Mouse (Mus musculus): ENCODE results near the gene Gpbp1l1. TPM values are rescaled to one million over a fixed set of nuclear protein-coding genes. Genes with fewer than 3 reads are reported as not detected.

The Gpbp1l1 gene
- polyA plus RNA-seq, 1 experiment from 2014 or later, result 30.2 TPM

Other genes with a start within 250 kb of the Gpbp1l1 start
- gene Mast2, start 93.5 kb upstream of the Gpbp1l1 start, polyA plus RNA-seq (2015; fragmentation: Nextera tagmentation; extraction: Ambion mirVana), result 12.1 and 12.3 TPM in 2 replicates
- 13.1 and 13.2 TPM in 2 replicates for gene Ipp, start 50.1 kb upstream of the Gpbp1l1 start, polyA plus RNA-seq (2015; fragmentation: Nextera tagmentation; extraction: Ambion mirVana)
- gene Tmem69, start 1.7 kb upstream of the Gpbp1l1 start, polyA plus RNA-seq (2015; fragmentation: Nextera tagmentation; extraction: Ambion mirVana), result 20.9 and 22.2 TPM in 2 replicates
- 2.5 and 3.6 TPM in 2 replicates for gene Ccdc17, start 39.0 kb downstream of the Gpbp1l1 start, polyA plus RNA-seq (2015; fragmentation: Nextera tagmentation; extraction: Ambion mirVana)
- 102 and 107 TPM in 2 replicates for gene Nasp, start 70.3 kb downstream of the Gpbp1l1 start, polyA plus RNA-seq (2015; fragmentation: Nextera tagmentation; extraction: Ambion mirVana)
- 780 and 816 TPM in 2 replicates for gene Akr1a1, start 94.0 kb downstream of the Gpbp1l1 start, polyA plus RNA-seq (2015; fragmentation: Nextera tagmentation; extraction: Ambion mirVana)
- gene Prdx1, start 127.9 kb downstream of the Gpbp1l1 start, polyA plus RNA-seq (2015; fragmentation: Nextera tagmentation; extraction: Ambion mirVana), result 1,116 and 1,127 TPM in 2 replicates
- gene Mmachc, start 150.7 kb downstream of the Gpbp1l1 start, polyA plus RNA-seq (2015; fragmentation: Nextera tagmentation; extraction: Ambion mirVana), result 19.6 and 21.4 TPM in 2 replicates
- 18.8 and 20.7 TPM in 2 replicates for gene Ccdc163, start 150.9 kb downstream of the Gpbp1l1 start, polyA plus RNA-seq (2015; fragmentation: Nextera tagmentation; extraction: Ambion mirVana)
- 7.6 and 7.8 TPM in 2 replicates for gene Tesk2, start 163.3 kb downstream of the Gpbp1l1 start, polyA plus RNA-seq (2015; fragmentation: Nextera tagmentation; extraction: Ambion mirVana)
- gene Toe1, start 250.0 kb downstream of the Gpbp1l1 start, polyA plus RNA-seq (2015; fragmentation: Nextera tagmentation; extraction: Ambion mirVana), result 36.8 and 37.3 TPM in 2 replicates